Mouse (Mus musculus) hindbrain, embryonic 10.5 days (tissue): Measurements from ENCODE around the gene Vtcn1. TPM values are rescaled to one million over a fixed set of nuclear protein-coding genes. Genes with fewer than 3 reads are reported as not detected.
A peak's percentile ranks its signal among the peaks of the same experiment; 100 is the strongest.

Experiments used
- DNase-seq: peaks from one replicate; pipeline ENCODE4 v3.0.0-alpha.2; 2017; ENCODE audit warnings: low spot score
- H3K27ac ChIP-seq: fragments of 300-500 bp; sonication (generic); 2 replicates; pipeline ENCODE4 v1.5.1; 2016; ENCODE audit warnings: mild to moderate bottlenecking, moderate library complexity
- H3K27me3 ChIP-seq: fragments of 300-500 bp; sonication (generic); 2 replicates; pipeline ENCODE4 v1.6.1; 2016; ENCODE audit warnings: mild to moderate bottlenecking; ENCODE audit not compliant: poor library complexity, insufficient read depth, severe bottlenecking
- H3K36me3 ChIP-seq: fragments of 300-500 bp; sonication (generic); 2 replicates; pipeline ENCODE4 v1.6.1; 2016; ENCODE audit warnings: mild to moderate bottlenecking, moderate library complexity
- H3K4me1 ChIP-seq: fragments of 300-500 bp; sonication (generic); replicated peaks from 2 replicates; pipeline ENCODE4 v1.6.1; 2016; ENCODE audit warnings: mild to moderate bottlenecking
- H3K4me3 ChIP-seq: fragments of 300-500 bp; sonication (generic); 2 replicates; pipeline ENCODE4 v1.5.1; 2016; ENCODE audit warnings: mild to moderate bottlenecking, moderate library complexity
- H3K9me3 ChIP-seq: fragments of 300-500 bp; sonication (generic); 2 replicates; pipeline ENCODE4 v1.6.1; 2016; ENCODE audit warnings: mild to moderate bottlenecking, moderate library complexity
- WGBS: fragments of 180-500 bp; shearing (Covaris S2); methylation state at CpG from one replicate; pipeline ENCODE4 v1.1.7; 2016; 5-methylcytosine and 5-hydroxymethylcytosine counted together
- polyA plus RNA-seq: library from polyadenylated mRNA; unstranded; fragments of >200 nt; fragmentation: Nextera tagmentation; extraction: Ambion mirVana; gene quantifications from 2 replicates; pipeline ENCODE4 v1.2.1, GENCODE M21; 2016

Gene Vtcn1
- polyA plus RNA-seq, 1 experiment from 2014 or later = 0.13 TPM

GRCm38 (mm10) chr3:100910621-100911020, 85.4 kb downstream of the Vtcn1 start:
- Histone ChIP-seq H3K27ac (no peak overlapping the region), H3K27me3 (no peaks in the 10 kb centered on the region), H3K36me3 (no peaks in the 10 kb centered on the region), H3K9me3 (no peaks in the 10 kb centered on the region), H3K4me3 (no peak overlapping the region), H3K4me1 (no peaks in the 10 kb centered on the region)
- WGBS = 69% methylated on average over 5 of the region's 5 CpGs
- no peak for DNase-seq

- Histone ChIP-seq H3K27ac (no peak overlapping the region), H3K9me3 (no peaks in the 10 kb centered on the region), H3K4me3 (no peak overlapping the region), H3K27me3 (no peaks in the 10 kb centered on the region), H3K36me3 (no peaks in the 10 kb centered on the region), H3K4me1 (no peaks in the 10 kb centered on the region)
- DNase-seq = no peak
- 85% methylated on average over 9 of the region's 9 CpGs for WGBS
These were observed 85.8 kb downstream of the Vtcn1 start for GRCm38 (mm10) chr3:100911026-100911425.

GRCm38 (mm10) chr3:100911498-100912213, 86.4 kb downstream of the Vtcn1 start:
- Histone ChIP-seq H3K27ac (no peak overlapping the region), H3K36me3 (no peaks in the 10 kb centered on the region), H3K9me3 (no peaks in the 10 kb centered on the region), H3K4me3 (no peak overlapping the region), H3K27me3 (no peaks in the 10 kb centered on the region), H3K4me1 (no peaks in the 10 kb centered on the region)
- 85% methylated on average over 7 of the region's 7 CpGs for WGBS
- DNase-seq = no peak

- H3K9me3 ChIP-seq = no peaks in the 10 kb centered on the region
- H3K4me1 ChIP-seq = peaks cover 11% of the 10 kb centered on the region
- H3K27ac ChIP-seq = no peak overlapping the region
- H3K27me3 ChIP-seq = no peaks in the 10 kb centered on the region
- no peak overlapping the region for H3K4me3 ChIP-seq
- no peaks in the 10 kb centered on the region for H3K36me3 ChIP-seq
- 25% methylated on average over 7 of the region's 7 CpGs for WGBS
- no peak for DNase-seq
These were observed 91.6 kb downstream of the Vtcn1 start for GRCm38 (mm10) chr3:100916844-100917243.

- Histone ChIP-seq H3K9me3 (no peaks in the 10 kb centered on the region), H3K27ac (no peak overlapping the region), H3K36me3 (peaks cover 8% of the 10 kb centered on the region; the same call in 1 of the 2 replicates), H3K4me1 (peaks cover 39% of the 10 kb centered on the region), H3K4me3 (no peak overlapping the region), H3K27me3 (no peaks in the 10 kb centered on the region)
- WGBS = 82% methylated on average over 9 of the region's 9 CpGs
- DNase-seq = no peak
These were observed 95.4 kb downstream of the Vtcn1 start for GRCm38 (mm10) chr3:100920611-100921140.

- WGBS = under 1% methylated on average over 39 of the region's 39 CpGs
- H3K4me1 ChIP-seq = peaks cover 47% of the 10 kb centered on the region
- DNase-seq = peak; percentile 99
- H3K4me3 ChIP-seq = peak within 1 kb of the TSS; percentile 72
- H3K27me3 ChIP-seq = no peaks in the 10 kb centered on the region
- no peaks in the 10 kb centered on the region for H3K9me3 ChIP-seq
- peaks cover 8% of the 10 kb centered on the region; the same call in 1 of the 2 replicates for H3K36me3 ChIP-seq
- peak within 1 kb of the TSS; percentile 95 for H3K27ac ChIP-seq
These were observed 96.7 kb downstream of the Vtcn1 start, which contains the start of gene Trim45 for GRCm38 (mm10) chr3:100921825-100922505. TSS of gene Trim45 (plus strand) at chr3:100922202.

GRCm38 (mm10) chr3:100922506-100923375, 97.5 kb downstream of the Vtcn1 start:
- WGBS = 41% methylated on average over 28 of the region's 28 CpGs
- Histone ChIP-seq H3K27ac (peak overlapping the region; percentile 95), H3K4me3 (peak overlapping the region; percentile 72), H3K27me3 (no peaks in the 10 kb centered on the region), H3K36me3 (peaks cover 13% of the 10 kb centered on the region), H3K9me3 (no peaks in the 10 kb centered on the region), H3K4me1 (peaks cover 49% of the 10 kb centered on the region)
- no peak for DNase-seq

- no peaks in the 10 kb centered on the region for H3K9me3 ChIP-seq
- DNase-seq = no peak
- 86% methylated on average over 6 of the region's 6 CpGs for WGBS
- H3K36me3 ChIP-seq = peaks cover 28% of the 10 kb centered on the region
- no peak overlapping the region for H3K4me3 ChIP-seq
- no peaks in the 10 kb centered on the region for H3K27me3 ChIP-seq
- no peak overlapping the region for H3K27ac ChIP-seq
- H3K4me1 ChIP-seq = peaks cover 49% of the 10 kb centered on the region
These were observed 98.9 kb downstream of the Vtcn1 start for GRCm38 (mm10) chr3:100924065-100924732.

- no peak overlapping the region for H3K27ac ChIP-seq
- no peaks in the 10 kb centered on the region for H3K9me3 ChIP-seq
- no peak overlapping the region for H3K4me3 ChIP-seq
- DNase-seq = no peak
- peaks cover 49% of the 10 kb centered on the region for H3K4me1 ChIP-seq
- no peaks in the 10 kb centered on the region for H3K27me3 ChIP-seq
- 85% methylated on average over 16 of the region's 16 CpGs for WGBS
- peaks cover 38% of the 10 kb centered on the region for H3K36me3 ChIP-seq
These were observed 99.9 kb downstream of the Vtcn1 start for GRCm38 (mm10) chr3:100925176-100925575.

- H3K36me3 ChIP-seq = peaks cover 88% of the 10 kb centered on the region
- no peaks in the 10 kb centered on the region for H3K27me3 ChIP-seq
- 92% methylated on average over 23 of the region's 23 CpGs for WGBS
- peaks cover 7% of the 10 kb centered on the region; the same call in 1 of the 2 replicates for H3K4me1 ChIP-seq
- no peaks in the 10 kb centered on the region for H3K9me3 ChIP-seq
- H3K4me3 ChIP-seq = no peak overlapping the region
- no peak for DNase-seq
- no peak overlapping the region for H3K27ac ChIP-seq
These were observed 106.2 kb downstream of the Vtcn1 start for GRCm38 (mm10) chr3:100931332-100932076.

GRCm38 (mm10) chr3:100932077-100932944, 107.1 kb downstream of the Vtcn1 start:
- no peak overlapping the region for H3K27ac ChIP-seq
- WGBS = 73% methylated on average over 11 of the region's 11 CpGs
- no peaks in the 10 kb centered on the region for H3K27me3 ChIP-seq
- H3K4me1 ChIP-seq = no peaks in the 10 kb centered on the region
- H3K36me3 ChIP-seq = peaks cover 93% of the 10 kb centered on the region
- no peak overlapping the region for H3K4me3 ChIP-seq
- peak; percentile 13 for DNase-seq
- no peaks in the 10 kb centered on the region for H3K9me3 ChIP-seq
